22 mouse cellular contexts compared by ENCODE assay signal in genomic region chr10:117525608-117526007, GRCm38 (mm10).
A peak's percentile ranks its signal among the peaks of the same experiment; 100 is the strongest.
DNase-seq lines count a peak whose midpoint lies in the region; ATAC-seq lines count a peak whose summit lies in the region.
"Had no signal": no experiment of that assay in that cellular context is flagged by ENCODE, and none has a peak within 500 bp of the region (broad histone marks: within the 10 kb centered on the region; RNA-seq: fewer than 3 reads in every experiment).

No protein-coding gene starts in this region.

- 67% methylated on average over 3 of the region's 3 CpGs for WGBS in midbrain, embryonic 11.5 days
- 53% methylated on average over 3 of the region's 3 CpGs for WGBS in midbrain, embryonic 13.5 days

- no peaks in the 10 kb centered on the region for H3K27me3 ChIP-seq in midbrain, embryonic 11.5 days (ENCODE audit: control insufficient read depth, insufficient read depth, low read length)
- H3K27me3 ChIP-seq in midbrain, embryonic 13.5 days: no peaks in the 10 kb centered on the region
- H3K27me3 ChIP-seq: Patski had no signal

- H3K9me3 ChIP-seq in midbrain, embryonic 11.5 days (ENCODE audit: control insufficient read depth, low read length): no peaks in the 10 kb centered on the region
- no peaks in the 10 kb centered on the region for H3K9me3 ChIP-seq in midbrain, embryonic 13.5 days
- H3K9me3 ChIP-seq: G1E had no signal

- no peaks in the 10 kb centered on the region for H3K4me1 ChIP-seq in midbrain, embryonic 11.5 days (ENCODE audit: control insufficient read depth, insufficient read depth, low read length)
- H3K4me1 ChIP-seq in midbrain, embryonic 13.5 days (replicated peaks): no peaks in the 10 kb centered on the region

- no peak overlapping the region for H3K9ac ChIP-seq in midbrain, embryonic 11.5 days (ENCODE audit: low read length)
- no peak overlapping the region for H3K9ac ChIP-seq in midbrain, embryonic 13.5 days (replicated peaks)

- peak; percentile 12 for DNase-seq in midbrain, embryonic 11.5 days (ENCODE audit: low spot score, missing footprints)
- DNase-seq in 3T3-L1 (ENCODE audit: low read depth, low spot score): peak; percentile 91
- DNase-seq in adipocyte (ENCODE audit: low spot score): peak; percentile 92
- no peak for DNase-seq in kidney, postnatal 10 days
- no peak for DNase-seq in left cerebral cortex, adult 18-20 months (ENCODE audit: low spot score in 2 of 2)
- DNase-seq: adrenal gland, adult 2 months; adrenal gland, adult 8-10 months; adrenal gland, postnatal 10 days; adrenal gland, postnatal 14 days; adrenal gland, postnatal 25 days; adrenal gland, postnatal 36 days; B cell, adult 2 months; cerebellum, adult 11 months; cerebellum, adult 11-12 months; cerebellum, adult 18-20 months; cerebellum, adult 2 months; cerebellum, adult 8-10 months had no signal

- no peak for ATAC-seq in midbrain, embryonic 11.5 days (ENCODE audit: low FRiP score)
- ATAC-seq in midbrain, embryonic 13.5 days: no peak
- ATAC-seq: activated CD4-positive, CD25-positive, alpha-beta regulatory T cell, adult 4 months; CD4-positive, CD25-positive, alpha-beta regulatory T cell, adult 4 months; Patski had no signal

- no peak overlapping the region for H3K4me3 ChIP-seq in midbrain, embryonic 11.5 days (ENCODE audit: low read depth, low read length)
- no peak overlapping the region for H3K4me3 ChIP-seq in midbrain, embryonic 13.5 days (replicated peaks)

- H3K4me2 ChIP-seq in midbrain, embryonic 11.5 days: no peak overlapping the region
- H3K4me2 ChIP-seq in midbrain, embryonic 13.5 days (replicated peaks): no peak overlapping the region

- no peaks in the 10 kb centered on the region for H3K36me3 ChIP-seq in midbrain, embryonic 11.5 days (ENCODE audit: control insufficient read depth, insufficient read depth, low read length)
- no peaks in the 10 kb centered on the region for H3K36me3 ChIP-seq in midbrain, embryonic 13.5 days
- H3K36me3 ChIP-seq: G1E had no signal

- H3K27ac ChIP-seq in midbrain, embryonic 11.5 days (ENCODE audit: low read depth, low read length): no peak overlapping the region
- no peak overlapping the region for H3K27ac ChIP-seq in midbrain, embryonic 13.5 days

Comparison
In these comparisons a context has a peak if more than half of its experiments do, and no peak if none do; other contexts are left out.
1. DNase-seq: peak in midbrain, embryonic 11.5 days (single experiment), 3T3-L1 (single experiment) and adipocyte (single experiment); none in kidney, postnatal 10 days (single experiment) and left cerebral cortex, adult 18-20 months (0 of 2).